Mouse (Mus musculus) bone marrow macrophage, adult 2 months (primary cell): Measurements from ENCODE around the gene Hmcn2.

Experiments
- CTCF ChIP-seq: IDR thresholded peaks from 2 replicates; pipeline ENCODE4 v1.5.1; 2012; ENCODE audit warnings: low read depth, mild to moderate bottlenecking, low read length, moderate library complexity
- POLR2A ChIP-seq: IDR thresholded peaks from 2 replicates; pipeline ENCODE4 v1.6.1; 2012; ENCODE audit warnings: mild to moderate bottlenecking, low read depth, low read length, borderline replicate concordance

DNA sequence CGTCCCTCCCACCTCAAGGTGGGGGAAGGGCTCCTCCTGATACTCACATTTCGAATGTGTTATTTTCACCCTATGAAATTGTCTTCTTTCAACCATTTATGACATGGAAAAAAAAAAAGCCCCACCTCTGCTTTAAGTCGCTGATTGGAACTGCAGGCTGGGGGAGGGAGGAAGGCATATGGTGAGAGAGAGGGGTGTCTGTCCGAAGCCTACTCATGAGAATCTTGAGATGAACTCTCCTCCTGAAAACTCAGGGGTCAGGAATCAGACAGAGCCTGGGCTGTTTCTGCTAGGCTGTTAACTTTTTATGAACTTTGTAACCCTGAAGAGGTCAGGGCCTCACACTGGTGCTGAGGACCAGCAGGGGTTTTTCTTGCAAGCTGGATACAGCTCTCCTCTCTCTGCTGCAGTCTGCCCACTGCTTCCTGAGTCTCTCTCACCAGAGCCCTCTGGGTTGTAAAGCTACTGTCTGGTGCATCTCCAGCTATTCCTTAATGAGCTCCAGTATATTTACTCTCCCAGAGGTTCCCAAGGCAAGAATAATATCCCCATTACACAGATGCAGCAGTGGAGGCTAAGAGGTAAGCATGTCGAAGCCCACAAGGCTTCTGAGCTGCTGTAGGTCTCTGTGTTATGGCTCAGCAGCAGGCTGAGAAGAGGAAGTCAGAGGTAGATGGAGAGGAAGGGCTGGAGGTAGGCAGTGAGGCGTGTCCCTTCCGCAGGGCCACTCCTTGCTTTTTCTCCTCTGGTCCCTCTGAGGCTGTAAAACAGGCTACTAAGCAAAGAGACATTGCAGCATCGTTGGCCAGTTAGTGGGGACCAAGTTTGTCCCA lies 149.7 kb downstream of the Hmcn2 start:
- TF ChIP-seq POLR2A (no peak), CTCF (no peak)
